ENCODE assay signal across 22 mouse cellular contexts in the genomic region with DNA sequence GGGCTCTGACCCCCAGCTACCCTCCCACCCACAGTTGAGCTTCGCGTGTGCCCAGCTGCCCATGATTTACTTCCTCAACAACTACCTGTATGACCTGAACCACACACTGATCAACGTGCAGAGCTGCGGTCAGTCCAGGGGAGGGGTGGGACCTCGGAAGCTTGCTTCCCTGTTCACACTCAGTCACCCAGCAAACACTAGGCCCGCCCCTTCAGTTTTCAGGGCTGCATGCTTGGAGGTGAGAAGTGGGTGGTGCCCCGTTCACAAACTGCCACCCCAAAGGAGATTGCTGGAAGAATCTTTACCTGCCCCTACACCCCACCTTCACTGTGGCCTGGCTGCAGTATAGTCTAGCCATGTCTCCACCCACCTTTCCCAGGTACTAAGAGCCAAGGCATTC. TPM values are rescaled to one million over a fixed set of nuclear protein-coding genes. Genes with fewer than 3 reads are reported as not detected.
DNase-seq lines count a peak whose midpoint lies in the region; ATAC-seq and TF ChIP-seq lines count a peak whose summit lies in the region.
"Had no signal": no experiment of that assay in that cellular context is flagged by ENCODE, and none has a peak within 500 bp of the region (broad histone marks: within the 10 kb centered on the region; RNA-seq: fewer than 3 reads in every experiment).

No protein-coding gene starts in this region.

- H3K9ac ChIP-seq in kidney, embryonic 16.5 days (replicated peaks; ENCODE audit: low read length), result no peak overlapping the region
- no peak overlapping the region for H3K9ac ChIP-seq in stomach, postnatal 0 days (ENCODE audit: low read length)
- H3K9ac ChIP-seq: embryonic facial prominence, embryonic 12.5 days; heart, embryonic 13.5 days; hindbrain, embryonic 15.5 days had no signal

- H3K27me3 ChIP-seq in kidney, embryonic 16.5 days (ENCODE audit: insufficient read depth, low read length), result no peaks in the 10 kb centered on the region
- H3K27me3 ChIP-seq in stomach, postnatal 0 days (ENCODE audit: control insufficient read depth, insufficient read depth, low read length), result no peaks in the 10 kb centered on the region
- H3K27me3 ChIP-seq: CH12.LX; embryonic facial prominence, embryonic 12.5 days; hindbrain, embryonic 15.5 days had no signal

- WGBS in kidney, embryonic 16.5 days, result 79% methylated on average over 7 of the region's 7 CpGs
- 69% methylated on average over 6 of the region's 7 CpGs for WGBS in stomach, postnatal 0 days

- no peak overlapping the region for H3K4me2 ChIP-seq in kidney, embryonic 16.5 days (replicated peaks; ENCODE audit: low read depth, low read length)
- H3K4me2 ChIP-seq in stomach, postnatal 0 days (replicated peaks; ENCODE audit: low read depth), result no peak overlapping the region
- H3K4me2 ChIP-seq: embryonic facial prominence, embryonic 12.5 days; hindbrain, embryonic 15.5 days had no signal

- no peak for DNase-seq in kidney, adult 18-20 months
- peak; percentile 44 to 48 for DNase-seq in spleen, postnatal 36 days (ENCODE audit: low spot score in 2 of 2)
- no peak for DNase-seq in spleen, postnatal 10 days (ENCODE audit: low spot score in 2 of 2)
- peak; percentile 58 for DNase-seq in stomach, postnatal 0 days (ENCODE audit: low spot score)
- DNase-seq in embryo, embryonic 10 days (ENCODE audit: low spot score), result no peak
- DNase-seq in right cerebral cortex, postnatal 4 days, result no peak
- DNase-seq: adrenal gland, postnatal 25 days; cerebellum, adult 18-20 months; cerebellum, adult 9-11 months; cerebellum, postnatal 36 days; gastrocnemius, postnatal 14 days; heart, postnatal 36 days had no signal

- TF ChIP-seq CTCF in stomach, postnatal 0 days (IDR thresholded peaks at IDR 0.05; ENCODE audit: low read depth), result no peak

- no peak overlapping the region for H3K4me3 ChIP-seq in kidney, embryonic 16.5 days (ENCODE audit: low read length)
- H3K4me3 ChIP-seq in stomach, postnatal 0 days (ENCODE audit: low read depth, low read length), result no peak overlapping the region
- H3K4me3 ChIP-seq: embryonic facial prominence, embryonic 12.5 days; heart, embryonic 13.5 days; hindbrain, embryonic 15.5 days had no signal

- H3K36me3 ChIP-seq in kidney, embryonic 16.5 days (ENCODE audit: insufficient read depth, low read length), result no peaks in the 10 kb centered on the region
- no peaks in the 10 kb centered on the region for H3K36me3 ChIP-seq in stomach, postnatal 0 days (ENCODE audit: control insufficient read depth, insufficient read depth, low read length)
- H3K36me3 ChIP-seq: embryonic facial prominence, embryonic 12.5 days; G1E; heart, embryonic 13.5 days; hindbrain, embryonic 15.5 days had no signal

- no peak overlapping the region for H3K27ac ChIP-seq in kidney, embryonic 16.5 days (ENCODE audit: low read length)
- no peak overlapping the region for H3K27ac ChIP-seq in stomach, postnatal 0 days (replicated peaks)
- H3K27ac ChIP-seq: embryonic facial prominence, embryonic 12.5 days; heart, embryonic 13.5 days; hindbrain, embryonic 15.5 days had no signal

- 0 out of 2 replicates have a peak, but pooled peaks have one; percentile 37 for ATAC-seq in kidney, embryonic 16.5 days (ENCODE audit: low FRiP score, low TSS enrichment)
- 0 out of 2 replicates have a peak, but pooled peaks have one; percentile 6 for ATAC-seq in monocyte, adult 5-6 weeks (replicated peaks; ENCODE audit: insufficient number of reproducible peaks, low FRiP score, low TSS enrichment, poor library complexity, severe bottlenecking)
- peak; percentile 78 for ATAC-seq in stomach, postnatal 0 days (ENCODE audit: low FRiP score, low TSS enrichment)
- ATAC-seq: forebrain, embryonic 16.5 days had no signal

- TF ChIP-seq EP300 in stomach, postnatal 0 days (optimal IDR thresholded peaks at IDR 0.05), result no peak

- H3K4me1 ChIP-seq in kidney, embryonic 16.5 days (ENCODE audit: insufficient read depth, low read length), result peaks cover 6% of the 10 kb centered on the region
- no peaks in the 10 kb centered on the region for H3K4me1 ChIP-seq in stomach, postnatal 0 days (replicated peaks; ENCODE audit: control insufficient read depth, insufficient read depth)
- H3K4me1 ChIP-seq: embryonic facial prominence, embryonic 12.5 days; hindbrain, embryonic 15.5 days had no signal

- H3K9me3 ChIP-seq in kidney, embryonic 16.5 days (ENCODE audit: low read length), result no peaks in the 10 kb centered on the region
- H3K9me3 ChIP-seq in stomach, postnatal 0 days (ENCODE audit: control insufficient read depth, low read length), result no peaks in the 10 kb centered on the region
- H3K9me3 ChIP-seq: embryonic facial prominence, embryonic 12.5 days; G1E; heart, embryonic 13.5 days; hindbrain, embryonic 15.5 days had no signal

RNA-seq across cellular contexts. Expression of a gene that starts 7.3 kb away (rescaled TPM):
- 19.4 and 23.1 TPM in 2 replicates for polyA plus RNA-seq in kidney, embryonic 16.5 days (2015; fragmentation: Nextera tagmentation; extraction: Ambion mirVana)
- total RNA-seq in monocyte, adult 5-6 weeks (2017), result 243 to 349 TPM (median 322 TPM) in 3 replicates
- 17.4 and 19.7 TPM in 2 replicates for polyA plus RNA-seq in stomach, postnatal 0 days (2015; fragmentation: Nextera tagmentation; extraction: Ambion mirVana)

RNA-seq across cellular contexts. Expression of a gene that starts 12.7 kb away (rescaled TPM):
- 3.9 and 5.1 TPM in 2 replicates for polyA plus RNA-seq in kidney, embryonic 16.5 days (2015; fragmentation: Nextera tagmentation; extraction: Ambion mirVana)
- 54.5 to 74.4 TPM (median 57.2 TPM) in 3 replicates for total RNA-seq in monocyte, adult 5-6 weeks (2017)
- polyA plus RNA-seq in stomach, postnatal 0 days (2015; fragmentation: Nextera tagmentation; extraction: Ambion mirVana), result 1.8 and 2.2 TPM in 2 replicates
- total RNA-seq: G1E had no signal
- polyA plus RNA-seq: G1E had no signal

RNA-seq across cellular contexts. Expression of a gene that starts 16.1 kb away (rescaled TPM):
- not detected in 2 replicates for polyA plus RNA-seq in kidney, embryonic 16.5 days (2015; fragmentation: Nextera tagmentation; extraction: Ambion mirVana)
- not detected in 3 replicates for total RNA-seq in monocyte, adult 5-6 weeks (2017)
- 1.1 TPM in 2 replicates for polyA plus RNA-seq in stomach, postnatal 0 days (2015; fragmentation: Nextera tagmentation; extraction: Ambion mirVana)
- total RNA-seq: CH12.LX; gastrocnemius, postnatal 14 days had no signal
- polyA plus RNA-seq: embryonic facial prominence, embryonic 12.5 days; forebrain, embryonic 11.5 days; forebrain, embryonic 16.5 days; G1E; heart, embryonic 13.5 days; hindbrain, embryonic 11.5 days; hindbrain, embryonic 15.5 days had no signal

RNA-seq across cellular contexts. Expression of a gene that starts 29.7 kb away (rescaled TPM):
- 365 and 401 TPM in 2 replicates for polyA plus RNA-seq in kidney, embryonic 16.5 days (2015; fragmentation: Nextera tagmentation; extraction: Ambion mirVana)
- 27.2 to 46.8 TPM (median 33.1 TPM) in 3 replicates for total RNA-seq in monocyte, adult 5-6 weeks (2017)
- polyA plus RNA-seq in stomach, postnatal 0 days (2015; fragmentation: Nextera tagmentation; extraction: Ambion mirVana), result 277 and 284 TPM in 2 replicates

RNA-seq across cellular contexts. Expression of a gene that starts 29.8 kb away (rescaled TPM):
- polyA plus RNA-seq in kidney, embryonic 16.5 days (2015; fragmentation: Nextera tagmentation; extraction: Ambion mirVana), result 3.7 and 5.1 TPM in 2 replicates
- total RNA-seq in monocyte, adult 5-6 weeks (2017), result not detected in 3 replicates
- polyA plus RNA-seq in stomach, postnatal 0 days (2015; fragmentation: Nextera tagmentation; extraction: Ambion mirVana), result 75.8 and 84.1 TPM in 2 replicates
- total RNA-seq: CH12.LX had no signal
- polyA plus RNA-seq: G1E; heart, embryonic 13.5 days had no signal

Comparison
In these comparisons a context has a peak if more than half of its experiments do, and no peak if none do; other contexts are left out.
1. DNase-seq: peak in spleen, postnatal 36 days (2 of 2) and stomach, postnatal 0 days (single experiment); none in kidney, adult 18-20 months (single experiment), spleen, postnatal 10 days (0 of 2), embryo, embryonic 10 days (single experiment) and right cerebral cortex, postnatal 4 days (single experiment).
2. ATAC-seq: peak in every context shown above with its lines; median percentile 78 in stomach, postnatal 0 days; 37 in kidney, embryonic 16.5 days; 6 in monocyte, adult 5-6 weeks.